In genomic region chr2:153917930-153918329, GRCm38 (mm10) we compare ENCODE assay signal across 38 mouse cellular contexts. TPM values are rescaled to one million over a fixed set of nuclear protein-coding genes. Genes with fewer than 3 reads are reported as not detected.
"Had no signal": no experiment of that assay in that cellular context is flagged by ENCODE, and none has a peak within 500 bp of the region (broad histone marks: within the 10 kb centered on the region; RNA-seq: fewer than 3 reads in every experiment).

Gene Bpifb3, plus strand, starts transcription at chr2:153918230.

- H3K4me2 ChIP-seq: limb, embryonic 12.5 days; limb, embryonic 13.5 days; limb, embryonic 15.5 days; liver, embryonic 11.5 days; liver, embryonic 12.5 days; liver, embryonic 13.5 days; liver, embryonic 15.5 days; lung, embryonic 14.5 days; lung, embryonic 15.5 days; midbrain, embryonic 11.5 days; midbrain, embryonic 12.5 days; midbrain, embryonic 13.5 days; neural tube, embryonic 12.5 days had no signal

- H3K4me1 ChIP-seq: limb, embryonic 10.5 days; limb, embryonic 12.5 days; limb, embryonic 13.5 days; limb, embryonic 15.5 days; liver, embryonic 12.5 days; liver, embryonic 13.5 days; liver, embryonic 15.5 days; lung, embryonic 15.5 days; megakaryocyte, embryonic 14.5 days; midbrain, embryonic 12.5 days; midbrain, embryonic 13.5 days; neural tube, embryonic 12.5 days had no signal

- H3K27ac ChIP-seq: left cerebral cortex, adult 2 months; limb, embryonic 10.5 days; limb, embryonic 12.5 days; limb, embryonic 13.5 days; limb, embryonic 15.5 days; liver, embryonic 12.5 days; liver, embryonic 13.5 days; liver, embryonic 14.5 days; liver, embryonic 15.5 days; lung, embryonic 15.5 days; macrophage; midbrain, embryonic 12.5 days; midbrain, embryonic 13.5 days; neural tube, embryonic 12.5 days had no signal

- H3K4me3 ChIP-seq: left cerebral cortex, adult 2 months; limb, embryonic 10.5 days; limb, embryonic 12.5 days; limb, embryonic 13.5 days; limb, embryonic 15.5 days; liver, embryonic 12.5 days; liver, embryonic 13.5 days; liver, embryonic 15.5 days; lung, embryonic 15.5 days; megakaryocyte, embryonic 14.5 days; midbrain, embryonic 12.5 days; midbrain, embryonic 13.5 days; myocyte; neural tube, embryonic 12.5 days had no signal

- H3K36me3 ChIP-seq: limb, embryonic 10.5 days; limb, embryonic 12.5 days; limb, embryonic 13.5 days; limb, embryonic 15.5 days; liver, embryonic 12.5 days; liver, embryonic 13.5 days; liver, embryonic 15.5 days; lung, embryonic 15.5 days; midbrain, embryonic 12.5 days; midbrain, embryonic 13.5 days; neural tube, embryonic 12.5 days had no signal

- ATAC-seq: liver, embryonic 12.5 days; liver, postnatal 0 days; lung, postnatal 0 days; midbrain, embryonic 13.5 days; midbrain, embryonic 16.5 days had no signal

- H3K9me3 ChIP-seq: limb, embryonic 10.5 days; limb, embryonic 12.5 days; limb, embryonic 13.5 days; limb, embryonic 15.5 days; liver, embryonic 12.5 days; liver, embryonic 13.5 days; liver, embryonic 15.5 days; lung, embryonic 15.5 days; megakaryocyte, embryonic 14.5 days; midbrain, embryonic 12.5 days; midbrain, embryonic 13.5 days; neural tube, embryonic 12.5 days had no signal

- DNase-seq: left cerebral cortex, postnatal 4 days; liver; liver, embryonic 13.5 days; liver, postnatal 0 days; lung, adult 18-20 months; lung, adult 2 months; lung, embryonic 14.5 days; lung, postnatal 10 days; lung, postnatal 14 days; lung, postnatal 36 days; lung, postnatal 4 days; midbrain, embryonic 14.5 days had no signal

- H3K9ac ChIP-seq: limb, embryonic 12.5 days; limb, embryonic 13.5 days; limb, embryonic 15.5 days; liver, embryonic 12.5 days; liver, embryonic 13.5 days; liver, embryonic 14.5 days; liver, embryonic 15.5 days; liver, postnatal 0 days; lung, embryonic 14.5 days; lung, embryonic 15.5 days; midbrain, embryonic 12.5 days; midbrain, embryonic 13.5 days; neural tube, embryonic 12.5 days had no signal

- H3K27me3 ChIP-seq: limb, embryonic 12.5 days; limb, embryonic 13.5 days; limb, embryonic 15.5 days; liver, embryonic 12.5 days; liver, embryonic 13.5 days; liver, embryonic 15.5 days; lung, embryonic 15.5 days; midbrain, embryonic 12.5 days; midbrain, embryonic 13.5 days; neural tube, embryonic 12.5 days had no signal

RNA-seq across cellular contexts. Expression of gene Bpifb3, which starts in this region (rescaled TPM):
- polyA plus RNA-seq: limb, embryonic 10.5 days; limb, embryonic 11.5 days; limb, embryonic 12.5 days; limb, embryonic 13.5 days; limb, embryonic 14.5 days; limb, embryonic 15.5 days; liver, adult 2 months; liver, embryonic 11.5 days; liver, embryonic 12.5 days; liver, embryonic 13.5 days; liver, embryonic 14.5 days; liver, embryonic 15.5 days; liver, embryonic 16.5 days; liver, postnatal 0 days; lung, adult 2 months; lung, embryonic 14.5 days; lung, embryonic 15.5 days; lung, embryonic 16.5 days; lung, postnatal 0 days; macrophage; midbrain, embryonic 11.5 days; midbrain, embryonic 12.5 days; midbrain, embryonic 13.5 days; midbrain, embryonic 14.5 days; midbrain, embryonic 16.5 days; midbrain, postnatal 0 days; myocyte; neural tube, embryonic 11.5 days; neural tube, embryonic 12.5 days had no signal
